Mouse (Mus musculus): ENCODE results near the gene Wfdc13. TPM values are rescaled to one million over a fixed set of nuclear protein-coding genes. Genes with fewer than 3 reads are reported as not detected.

Gene Wfdc13
- polyA plus RNA-seq, 1 experiment from 2014 or later: 0.45 TPM

DNA sequence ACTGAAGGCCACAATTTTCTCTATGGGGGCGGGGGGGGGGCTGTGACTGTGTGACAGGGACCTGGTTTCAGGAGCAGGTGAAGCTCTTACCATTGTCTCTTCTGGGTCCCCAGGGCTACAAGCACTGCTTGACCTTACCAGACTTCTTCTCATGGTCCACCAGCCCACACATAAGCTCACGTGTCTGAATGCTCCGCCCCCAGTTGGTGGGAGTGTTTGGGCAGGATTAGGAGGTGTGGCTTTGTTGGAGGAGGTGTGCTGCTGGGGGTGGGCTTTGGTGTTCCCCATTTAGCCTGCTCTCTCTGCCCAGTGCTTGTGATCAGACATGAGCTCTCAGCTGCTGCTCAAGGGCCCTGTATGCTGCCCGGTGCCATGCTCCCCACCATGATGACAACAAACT lies 38.4 kb downstream of the Wfdc13 start:
- H3K9ac ChIP-seq: no peak overlapping the region
- ATAC-seq (ENCODE audit: insufficient number of reproducible peaks, insufficient read depth, low FRiP score, low TSS enrichment): no peak
- no peaks in the 10 kb centered on the region; the same call in 1 of the 2 replicates for H3K4me1 ChIP-seq
- H3K9me3 ChIP-seq: no peaks in the 10 kb centered on the region
- no peak overlapping the region for H3K4me2 ChIP-seq (replicated peaks)
- H3K36me3 ChIP-seq: no peaks in the 10 kb centered on the region
- WGBS: 48% methylated on average over 4 of the region's 4 CpGs
- H3K4me3 ChIP-seq: no peak overlapping the region
- no peaks in the 10 kb centered on the region for H3K27me3 ChIP-seq
- no peak overlapping the region for H3K27ac ChIP-seq

- ATAC-seq (ENCODE audit: insufficient number of reproducible peaks, insufficient read depth, low FRiP score, low TSS enrichment): no peak
- no peaks in the 10 kb centered on the region for H3K36me3 ChIP-seq
- WGBS: 20% methylated on average over 6 of the region's 6 CpGs
- no peak overlapping the region for H3K4me2 ChIP-seq (replicated peaks)
- no peak overlapping the region for H3K4me3 ChIP-seq
- H3K4me1 ChIP-seq: no peaks in the 10 kb centered on the region
- H3K27me3 ChIP-seq: no peaks in the 10 kb centered on the region
- no peak overlapping the region for H3K27ac ChIP-seq
- no peaks in the 10 kb centered on the region for H3K9me3 ChIP-seq
- H3K9ac ChIP-seq: no peak overlapping the region
Measured at GRCm38 (mm10) chr2:164725895-164726619, 41.1 kb downstream of the Wfdc13 start.

- Histone ChIP-seq H3K9me3 (no peaks in the 10 kb centered on the region), H3K36me3 (no peaks in the 10 kb centered on the region), H3K9ac (no peak overlapping the region), H3K27ac (no peak overlapping the region), H3K27me3 (no peaks in the 10 kb centered on the region), H3K4me3 (no peak overlapping the region), H3K4me1 (no peaks in the 10 kb centered on the region), H3K4me2 (replicated peaks) (no peak overlapping the region)
- no peak for ATAC-seq (ENCODE audit: insufficient number of reproducible peaks, insufficient read depth, low FRiP score, low TSS enrichment)
- WGBS: 78% methylated on average over 5 of the region's 5 CpGs
Measured at GRCm38 (mm10) chr2:164731719-164732118, 46.8 kb downstream of the Wfdc13 start.

GRCm38 (mm10) chr2:164733259-164733658 lies 48.4 kb downstream of the Wfdc13 start:
- H3K4me2 ChIP-seq (replicated peaks): no peak overlapping the region
- H3K4me3 ChIP-seq: no peak overlapping the region
- H3K27ac ChIP-seq: no peak overlapping the region
- no peak overlapping the region for H3K9ac ChIP-seq
- no peaks in the 10 kb centered on the region for H3K9me3 ChIP-seq
- ATAC-seq (ENCODE audit: insufficient number of reproducible peaks, insufficient read depth, low FRiP score, low TSS enrichment): no peak
- no peaks in the 10 kb centered on the region for H3K4me1 ChIP-seq
- H3K27me3 ChIP-seq: no peaks in the 10 kb centered on the region
- WGBS: 89% methylated on average over 2 of the region's 2 CpGs
- no peaks in the 10 kb centered on the region for H3K36me3 ChIP-seq

DNA sequence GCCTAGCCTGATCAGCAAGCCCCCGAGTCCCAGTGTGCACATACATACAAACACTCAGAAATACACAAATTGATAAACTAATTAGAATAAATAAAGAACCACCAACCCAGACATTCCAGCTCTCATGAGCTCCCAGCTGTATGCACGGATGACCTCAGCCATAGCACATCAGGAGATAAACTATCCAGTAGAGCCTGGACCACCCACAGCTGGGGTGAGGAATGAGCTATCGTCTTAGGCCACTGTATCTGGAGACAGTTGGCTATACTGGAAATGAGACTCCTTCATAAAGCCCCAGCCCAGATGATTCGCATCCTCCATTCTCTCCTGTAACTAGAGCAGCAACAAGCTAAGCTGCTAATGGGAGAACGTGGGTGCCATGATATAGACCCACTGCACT lies 49.9 kb downstream of the Wfdc13 start:
- no peaks in the 10 kb centered on the region for H3K27me3 ChIP-seq
- no peak for ATAC-seq (ENCODE audit: insufficient number of reproducible peaks, insufficient read depth, low FRiP score, low TSS enrichment)
- no peaks in the 10 kb centered on the region for H3K36me3 ChIP-seq
- no peaks in the 10 kb centered on the region for H3K9me3 ChIP-seq
- no peak overlapping the region for H3K27ac ChIP-seq
- H3K4me1 ChIP-seq: no peaks in the 10 kb centered on the region
- H3K4me3 ChIP-seq: no peak overlapping the region
- no peak overlapping the region for H3K9ac ChIP-seq
- WGBS: 87% methylated on average over 5 of the region's 5 CpGs
- H3K4me2 ChIP-seq (replicated peaks): no peak overlapping the region

DNA sequence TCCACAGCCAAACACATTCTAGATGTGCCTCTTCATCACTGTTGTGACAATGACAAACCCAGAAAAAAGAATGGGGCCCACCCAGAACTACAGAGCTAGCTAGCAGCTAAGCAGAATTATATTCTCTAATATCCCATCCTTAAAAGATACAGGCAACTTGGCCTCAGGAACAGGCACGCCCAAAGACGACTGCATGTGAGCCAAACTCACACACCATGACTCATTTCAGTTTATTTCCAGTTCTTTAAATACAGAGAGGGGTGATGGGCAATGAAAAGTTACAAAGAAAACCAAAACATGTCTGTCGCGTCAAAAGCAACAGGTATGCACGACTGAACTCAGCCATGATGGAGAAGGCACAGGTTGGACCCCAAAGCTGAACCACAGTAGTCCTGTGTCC lies 50.5 kb downstream of the Wfdc13 start:
- H3K27me3 ChIP-seq: no peaks in the 10 kb centered on the region
- no peaks in the 10 kb centered on the region for H3K4me1 ChIP-seq
- no peak for ATAC-seq (ENCODE audit: insufficient number of reproducible peaks, insufficient read depth, low FRiP score, low TSS enrichment)
- H3K27ac ChIP-seq: no peak overlapping the region
- no peak overlapping the region for H3K9ac ChIP-seq
- no peak overlapping the region for H3K4me2 ChIP-seq (replicated peaks)
- WGBS: 83% methylated on average over 5 of the region's 5 CpGs
- no peak overlapping the region for H3K4me3 ChIP-seq
- H3K9me3 ChIP-seq: no peaks in the 10 kb centered on the region
- H3K36me3 ChIP-seq: no peaks in the 10 kb centered on the region

Other genes with a start within 250 kb of the Wfdc13 start
- 42.6 and 44.4 TPM in 2 replicates for gene Sdc4, start 241.2 kb upstream of the Wfdc13 start, polyA plus RNA-seq (2016; fragmentation: Nextera tagmentation; extraction: Ambion mirVana)
- gene Sys1, start 228.1 kb upstream of the Wfdc13 start, polyA plus RNA-seq (2016; fragmentation: Nextera tagmentation; extraction: Ambion mirVana): 65.4 and 66.8 TPM in 2 replicates
- gene Gm20458, start 224.1 kb upstream of the Wfdc13 start, polyA plus RNA-seq (2016; fragmentation: Nextera tagmentation; extraction: Ambion mirVana): 6.1 and 6.5 TPM in 2 replicates
- gene Trp53tg5, start 211.4 kb upstream of the Wfdc13 start, polyA plus RNA-seq (2016; fragmentation: Nextera tagmentation; extraction: Ambion mirVana): not detected in 2 replicates
- gene Dbndd2, start 199.0 kb upstream of the Wfdc13 start, polyA plus RNA-seq (2016; fragmentation: Nextera tagmentation; extraction: Ambion mirVana): 1.7 and 2.2 TPM in 2 replicates
- 36.7 and 37.7 TPM in 2 replicates for gene Pigt, start 187.6 kb upstream of the Wfdc13 start, polyA plus RNA-seq (2016; fragmentation: Nextera tagmentation; extraction: Ambion mirVana)
- gene Wfdc2, start 122.7 kb upstream of the Wfdc13 start, polyA plus RNA-seq (2016; fragmentation: Nextera tagmentation; extraction: Ambion mirVana): 49.9 and 59.6 TPM in 2 replicates
- not detected in 2 replicates for gene Spint3, start 111.6 kb upstream of the Wfdc13 start, polyA plus RNA-seq (2016; fragmentation: Nextera tagmentation; extraction: Ambion mirVana)
- not detected in 2 replicates for gene Wfdc6a, start 99.7 kb upstream of the Wfdc13 start, polyA plus RNA-seq (2016; fragmentation: Nextera tagmentation; extraction: Ambion mirVana)
- not detected in 2 replicates for gene Eppin, start 91.5 kb upstream of the Wfdc13 start, polyA plus RNA-seq (2016; fragmentation: Nextera tagmentation; extraction: Ambion mirVana)
- not detected in 2 replicates for gene Wfdc6b, start 71.6 kb upstream of the Wfdc13 start, polyA plus RNA-seq (2016; fragmentation: Nextera tagmentation; extraction: Ambion mirVana)
- gene Wfdc8, start 71.5 kb upstream of the Wfdc13 start, polyA plus RNA-seq (2016; fragmentation: Nextera tagmentation; extraction: Ambion mirVana): not detected in 2 replicates
- not detected in 2 replicates for gene Wfdc16, start 46.3 kb upstream of the Wfdc13 start, polyA plus RNA-seq (2016; fragmentation: Nextera tagmentation; extraction: Ambion mirVana)
- not detected in 2 replicates for gene Wfdc10, start 29.1 kb upstream of the Wfdc13 start, polyA plus RNA-seq (2016; fragmentation: Nextera tagmentation; extraction: Ambion mirVana)
- gene Wfdc9, start 28.5 kb upstream of the Wfdc13 start, polyA plus RNA-seq (2016; fragmentation: Nextera tagmentation; extraction: Ambion mirVana): not detected in 2 replicates
- not detected in 2 replicates for gene Wfdc11, start 11.0 kb upstream of the Wfdc13 start, polyA plus RNA-seq (2016; fragmentation: Nextera tagmentation; extraction: Ambion mirVana)
- not detected in 2 replicates for gene Spint4, start 13.4 kb downstream of the Wfdc13 start, polyA plus RNA-seq (2016; fragmentation: Nextera tagmentation; extraction: Ambion mirVana)
- gene Spint5, start 30.2 kb downstream of the Wfdc13 start, polyA plus RNA-seq (2016; fragmentation: Nextera tagmentation; extraction: Ambion mirVana): not detected in 2 replicates
- 0.72 and 1.3 TPM in 2 replicates for gene Wfdc3, start 60.8 kb downstream of the Wfdc13 start, polyA plus RNA-seq (2016; fragmentation: Nextera tagmentation; extraction: Ambion mirVana)
- 92.5 and 97.1 TPM in 2 replicates for gene Dnttip1, start 60.9 kb downstream of the Wfdc13 start, polyA plus RNA-seq (2016; fragmentation: Nextera tagmentation; extraction: Ambion mirVana)
- 472 and 488 TPM in 2 replicates for gene Ube2c, start 84.8 kb downstream of the Wfdc13 start, polyA plus RNA-seq (2016; fragmentation: Nextera tagmentation; extraction: Ambion mirVana)
- gene Tnnc2, start 94.9 kb downstream of the Wfdc13 start, polyA plus RNA-seq (2016; fragmentation: Nextera tagmentation; extraction: Ambion mirVana): 31.7 and 40.6 TPM in 2 replicates
- 18.3 and 19.6 TPM in 2 replicates for gene Snx21, start 100.7 kb downstream of the Wfdc13 start, polyA plus RNA-seq (2016; fragmentation: Nextera tagmentation; extraction: Ambion mirVana)
- gene Acot8, start 119.8 kb downstream of the Wfdc13 start, polyA plus RNA-seq (2016; fragmentation: Nextera tagmentation; extraction: Ambion mirVana): 16.8 and 16.9 TPM in 2 replicates
- gene Zswim3, start 120.0 kb downstream of the Wfdc13 start, polyA plus RNA-seq (2016; fragmentation: Nextera tagmentation; extraction: Ambion mirVana): 9.0 and 9.5 TPM in 2 replicates
- 17.9 and 20.8 TPM in 2 replicates for gene Zswim1, start 137.6 kb downstream of the Wfdc13 start, polyA plus RNA-seq (2016; fragmentation: Nextera tagmentation; extraction: Ambion mirVana)
- 0.22 TPM in 1 of 2 replicates, not detected in the other for gene Spata25, start 143.4 kb downstream of the Wfdc13 start, polyA plus RNA-seq (2016; fragmentation: Nextera tagmentation; extraction: Ambion mirVana)
- 120 and 124 TPM in 2 replicates for gene Ctsa, start 147.8 kb downstream of the Wfdc13 start, polyA plus RNA-seq (2016; fragmentation: Nextera tagmentation; extraction: Ambion mirVana)
- 6.7 and 7.4 TPM in 2 replicates for gene Neurl2, start 148.3 kb downstream of the Wfdc13 start, polyA plus RNA-seq (2016; fragmentation: Nextera tagmentation; extraction: Ambion mirVana)
- gene Pltp, start 172.6 kb downstream of the Wfdc13 start, polyA plus RNA-seq (2016; fragmentation: Nextera tagmentation; extraction: Ambion mirVana): 57.8 and 59.4 TPM in 2 replicates
- 83.0 and 89.9 TPM in 2 replicates for gene Pcif1, start 194.2 kb downstream of the Wfdc13 start, polyA plus RNA-seq (2016; fragmentation: Nextera tagmentation; extraction: Ambion mirVana)
- 16.9 and 17.4 TPM in 2 replicates for gene Zfp335, start 226.7 kb downstream of the Wfdc13 start, polyA plus RNA-seq (2016; fragmentation: Nextera tagmentation; extraction: Ambion mirVana)